Mouse (Mus musculus) hindbrain, embryonic 15.5 days (tissue): Measurements from ENCODE around the gene Wscd2. TPM values are rescaled to one million over a fixed set of nuclear protein-coding genes. Genes with fewer than 3 reads are reported as not detected.

ENCODE experiments used
- ATAC-seq: fragments of 200-750 bp; cut with Nextera tagmentation; 2 replicates; pipeline ENCODE4 v1.8.0; 2017; ENCODE audit warnings: low read depth, moderate number of reproducible peaks, moderate TSS enrichment; ENCODE audit not compliant: low FRiP score
- H3K27ac ChIP-seq: fragments of 300-500 bp; sonication (generic); replicated peaks from 2 replicates; pipeline ENCODE4 v1.5.1; 2015; ENCODE audit warnings: mild to moderate bottlenecking, inconsistent platforms
- H3K27me3 ChIP-seq: fragments of 300-500 bp; sonication (generic); 2 replicates; pipeline ENCODE4 v1.6.1; 2015; ENCODE audit warnings: control low read depth, inconsistent platforms
- H3K36me3 ChIP-seq: fragments of 300-500 bp; sonication (generic); 2 replicates; pipeline ENCODE4 v1.6.1; 2015; ENCODE audit warnings: control low read depth, inconsistent platforms
- H3K4me1 ChIP-seq: fragments of 300-500 bp; sonication (generic); replicated peaks from 2 replicates; pipeline ENCODE4 v1.6.1; 2015; ENCODE audit warnings: control low read depth, inconsistent platforms
- H3K4me2 ChIP-seq: fragments of 300-500 bp; sonication (generic); 2 replicates; pipeline ENCODE4 v1.6.1; 2015; ENCODE audit warnings: moderate library complexity, mild to moderate bottlenecking, inconsistent platforms
- H3K4me3 ChIP-seq: fragments of 300-500 bp; sonication (generic); 2 replicates; pipeline ENCODE4 v1.5.1; 2015; ENCODE audit warnings: mild to moderate bottlenecking, inconsistent platforms
- H3K9ac ChIP-seq: fragments of 300-500 bp; sonication (generic); 2 replicates; pipeline ENCODE4 v1.6.1; 2015; ENCODE audit warnings: inconsistent platforms
- H3K9me3 ChIP-seq: fragments of 300-500 bp; sonication (generic); 2 replicates; pipeline ENCODE4 v1.6.1; 2016; ENCODE audit warnings: control low read depth, inconsistent platforms
- WGBS: fragments of 180-500 bp; shearing (Covaris S2); methylation state at CpG from one replicate; pipeline ENCODE4 v1.1.7; 2015; 5-methylcytosine and 5-hydroxymethylcytosine counted together
- polyA plus RNA-seq: library from polyadenylated mRNA; unstranded; fragments of >200 nt; fragmentation: Nextera tagmentation; extraction: Ambion mirVana; gene quantifications from 2 replicates; pipeline ENCODE4 v1.2.1, GENCODE M21; 2015

Gene Wscd2
- polyA plus RNA-seq, 1 experiment from 2014 or later, result 13.8 TPM

DNA sequence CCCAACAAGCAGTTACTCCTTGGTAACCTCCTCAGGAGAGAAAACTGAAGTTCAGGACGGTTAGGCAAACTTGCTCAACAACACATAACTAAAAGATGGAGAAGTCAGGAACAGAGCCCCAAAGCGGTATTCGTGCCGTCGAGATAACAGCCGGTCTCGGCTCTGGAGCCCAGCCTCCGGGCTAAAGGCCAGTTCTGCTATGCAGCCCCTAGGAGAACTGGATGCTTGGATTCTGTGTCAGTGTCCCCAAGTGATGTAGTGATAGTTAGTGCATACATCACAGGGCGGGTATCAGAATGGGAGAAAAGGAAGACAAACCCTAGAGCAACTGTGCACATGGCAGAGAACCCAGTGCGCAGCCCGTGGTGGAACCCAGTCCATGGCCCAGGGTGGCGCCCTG, 147.9 kb downstream of the Wscd2 start:
- Histone ChIP-seq H3K9me3 (no peaks in the 10 kb centered on the region), H3K27ac (no peak overlapping the region), H3K27me3 (no peaks in the 10 kb centered on the region), H3K4me1 (peaks cover 18% of the 10 kb centered on the region), H3K36me3 (no peaks in the 10 kb centered on the region), H3K4me2 (no peak overlapping the region), H3K9ac (no peak overlapping the region), H3K4me3 (no peak overlapping the region)
- ATAC-seq, result no peak
- WGBS, result 88% methylated on average over 12 of the region's 12 CpGs

DNA sequence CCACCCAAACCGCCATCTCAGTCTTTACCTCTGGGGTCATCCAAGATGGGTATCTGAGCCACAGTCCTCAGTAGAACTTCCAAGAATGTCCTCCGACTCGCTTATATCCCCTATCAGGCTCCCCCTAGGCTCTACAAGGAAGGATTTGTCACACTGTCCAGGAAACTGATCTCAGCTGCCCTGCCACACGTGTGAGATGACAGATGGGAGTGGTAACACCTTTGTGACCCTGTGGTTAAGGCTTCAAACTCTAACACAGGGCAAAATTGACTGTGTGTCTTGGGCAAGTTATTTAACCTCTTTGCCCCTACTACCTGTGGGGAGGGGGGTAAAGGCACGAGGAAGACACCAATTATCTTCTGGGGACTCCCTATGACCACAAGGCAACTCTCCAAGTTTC, 149.0 kb downstream of the Wscd2 start:
- Histone ChIP-seq H3K9ac (no peak overlapping the region), H3K36me3 (no peaks in the 10 kb centered on the region), H3K27me3 (no peaks in the 10 kb centered on the region), H3K4me2 (no peak overlapping the region), H3K4me1 (peaks cover 20% of the 10 kb centered on the region), H3K27ac (no peak overlapping the region), H3K4me3 (no peak overlapping the region), H3K9me3 (no peaks in the 10 kb centered on the region)
- no peak for ATAC-seq
- 81% methylated on average over 5 of the region's 5 CpGs for WGBS

Other genes with a start within 250 kb of the Wscd2 start
- gene Sgsm1, start 179.5 kb upstream of the Wscd2 start, polyA plus RNA-seq, result 20.6 and 21.1 TPM in 2 replicates
- not detected in 2 replicates for gene Aym1, start 133.0 kb upstream of the Wscd2 start, polyA plus RNA-seq
- gene Cmklr1, start 160.1 kb downstream of the Wscd2 start, polyA plus RNA-seq, result 2.0 and 4.4 TPM in 2 replicates
- gene 1700069L16Rik, start 234.4 kb downstream of the Wscd2 start, polyA plus RNA-seq, result not detected in 2 replicates
- gene Ficd, start 245.5 kb downstream of the Wscd2 start, polyA plus RNA-seq, result 10.6 and 10.9 TPM in 2 replicates